Mouse (Mus musculus) heart, postnatal 0 days (tissue): ENCODE results near the gene Dynll2. TPM values are rescaled to one million over a fixed set of nuclear protein-coding genes. Genes with fewer than 3 reads are reported as not detected.

Source experiments
- ATAC-seq: fragments of 200-750 bp; cut with Nextera tagmentation; 2 replicates; pipeline ENCODE4 v1.8.0; 2017; ENCODE audit warnings: low read depth, moderate number of reproducible peaks, moderate library complexity; ENCODE audit not compliant: insufficient read depth
- DNase-seq: peaks from one replicate; pipeline ENCODE4 v3.0.0-alpha.2; 2016; ENCODE audit warnings: low spot score
- H3K27ac ChIP-seq: fragments of 300-500 bp; sonication (generic); 2 replicates; pipeline ENCODE4 v1.5.1; 2014; ENCODE audit warnings: low read depth, mild to moderate bottlenecking
- H3K27me3 ChIP-seq: fragments of 300-500 bp; sonication (generic); 2 replicates; pipeline ENCODE4 v1.6.1; 2014; ENCODE audit warnings: low read length, mixed read lengths; ENCODE audit not compliant: control insufficient read depth, insufficient read depth
- H3K36me3 ChIP-seq: fragments of 300-500 bp; sonication (generic); replicated peaks from 2 replicates; pipeline ENCODE4 v1.6.1; 2014; ENCODE audit warnings: low read length, mixed read lengths; ENCODE audit not compliant: control insufficient read depth, insufficient read depth
- H3K4me1 ChIP-seq: fragments of 300-500 bp; sonication (generic); 2 replicates; pipeline ENCODE4 v1.6.1; 2014; ENCODE audit warnings: antibody characterized with exemption; ENCODE audit not compliant: control insufficient read depth, insufficient read depth
- H3K4me2 ChIP-seq: fragments of 300-500 bp; sonication (generic); 2 replicates; pipeline ENCODE4 v1.6.1; 2014; ENCODE audit warnings: low read depth, mild to moderate bottlenecking, low read length, moderate library complexity
- H3K4me3 ChIP-seq: fragments of 300-500 bp; sonication (generic); 2 replicates; pipeline ENCODE4 v1.5.1; 2014; ENCODE audit warnings: low read depth, low read length
- H3K9ac ChIP-seq: fragments of 300-500 bp; sonication (generic); replicated peaks from 2 replicates; pipeline ENCODE4 v1.6.1; 2014; ENCODE audit warnings: low read depth, low read length, mixed read lengths
- H3K9me3 ChIP-seq: fragments of 300-500 bp; sonication (generic); replicated peaks from 2 replicates; pipeline ENCODE4 v1.6.1; 2016; ENCODE audit warnings: low read length; ENCODE audit not compliant: control insufficient read depth
- CTCF ChIP-seq: IDR thresholded peaks from 2 replicates; pipeline ENCODE4 v1.5.1; 2016; ENCODE audit warnings: antibody characterized with exemption, control low read depth, low read depth
- EP300 ChIP-seq: IDR thresholded peaks from 2 replicates; pipeline ENCODE4 v1.6.1; 2016; ENCODE audit warnings: antibody characterized with exemption, low read depth
- WGBS: fragments of 180-500 bp; shearing (Covaris S2); extraction: QIAGEN DNeasy Blood & Tissue Kit; methylation state at CpG from one replicate; pipeline ENCODE4 v1.1.7; 2014; 5-methylcytosine and 5-hydroxymethylcytosine counted together
- polyA plus RNA-seq: library from polyadenylated mRNA; unstranded; fragments of >200 nt; fragmentation: Nextera tagmentation; extraction: Ambion mirVana; gene quantifications from 2 replicates; pipeline ENCODE4 v1.2.1, GENCODE M21; 2015
- total RNA-seq: library from RNA; depleted of rRNA; stranded (reverse); fragments of >200 nt; gene quantifications from 2 replicates; pipeline ENCODE4 v1.2.3, GENCODE M21; 2014; ENCODE audit warnings: low replicate concordance; rRNA removed

The Dynll2 gene
- total and polyA plus RNA-seq, 2 experiments from 2014 or later: 20.7 to 32.9 TPM

DNA sequence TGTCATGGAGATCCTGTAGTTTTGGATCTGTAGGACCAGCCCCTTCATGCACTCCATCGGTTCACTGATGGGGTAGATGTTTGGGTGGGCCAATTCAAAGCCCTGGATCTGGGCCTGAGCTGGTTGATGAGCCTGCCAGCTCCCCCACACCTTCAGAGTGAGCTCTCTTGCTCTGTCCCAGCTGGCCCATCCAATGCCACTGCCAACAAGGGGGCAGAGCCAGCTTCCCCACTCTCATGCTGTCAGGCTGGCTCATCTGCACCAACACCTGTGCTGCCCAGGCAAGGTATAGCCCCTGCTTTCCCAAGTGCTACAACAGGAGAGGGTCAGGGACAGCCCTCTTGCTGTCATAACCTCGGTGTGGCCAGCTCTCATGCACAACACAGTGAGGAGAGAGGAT lies 53.6 kb downstream of the Dynll2 start:
- TF ChIP-seq EP300: no peak
- no peak for TF ChIP-seq CTCF
- Histone ChIP-seq H3K36me3 (no peaks in the 10 kb centered on the region), H3K27ac (no peak overlapping the region), H3K4me2 (no peak overlapping the region), H3K4me1 (no peaks in the 10 kb centered on the region), H3K27me3 (no peaks in the 10 kb centered on the region), H3K4me3 (no peak overlapping the region), H3K9me3 (peaks cover 4% of the 10 kb centered on the region; the same call in 1 of the 2 replicates), H3K9ac (no peak overlapping the region)
- 55% methylated on average over 2 of the region's 2 CpGs for WGBS
- DNase-seq (no peak), ATAC-seq (no peak)

DNA sequence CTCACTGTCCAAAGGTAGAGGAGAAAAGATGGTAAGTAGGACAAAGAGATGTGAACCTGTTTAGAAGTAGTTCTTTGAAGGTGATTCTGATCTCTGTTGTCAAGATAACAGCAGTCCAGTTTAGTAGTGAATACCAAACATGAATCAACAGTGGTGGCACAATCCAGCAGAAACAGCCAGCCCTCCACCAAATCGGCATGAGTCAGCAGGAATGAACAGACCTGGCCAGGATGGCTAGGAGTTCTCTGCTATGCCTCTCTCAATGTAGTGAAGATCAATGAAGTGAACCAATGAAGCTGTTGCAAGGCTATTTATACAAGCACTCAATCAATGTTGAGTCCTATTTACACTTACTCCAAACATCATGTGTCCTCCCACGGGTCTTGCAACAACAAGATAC lies 57.0 kb downstream of the Dynll2 start:
- Histone ChIP-seq H3K27me3 (no peaks in the 10 kb centered on the region), H3K4me2 (no peak overlapping the region), H3K36me3 (no peaks in the 10 kb centered on the region), H3K4me3 (no peak overlapping the region), H3K9me3 (peaks cover 4% of the 10 kb centered on the region; the same call in 1 of the 2 replicates), H3K4me1 (no peaks in the 10 kb centered on the region), H3K9ac (no peak overlapping the region), H3K27ac (no peak overlapping the region)
- TF ChIP-seq EP300 (no peak), CTCF (no peak)
- DNase-seq (no peak), ATAC-seq (no peak)
- 75% methylated on average over 2 of the region's 2 CpGs for WGBS

Other genes starting within 250 kb of the Dynll2 start
- 50.3 and 73.7 TPM in 2 replicates for gene Supt4a, start 250.0 kb downstream of the Dynll2 start, total RNA-seq
- gene Supt4a, start 250.0 kb downstream of the Dynll2 start, polyA plus RNA-seq: 101 and 104 TPM in 2 replicates
- gene Tspoap1, start 227.0 kb downstream of the Dynll2 start, total RNA-seq: 1.6 TPM in 1 of 2 replicates, not detected in the other
- 0.12 TPM in 1 of 2 replicates, not detected in the other for gene Tspoap1, start 227.0 kb downstream of the Dynll2 start, polyA plus RNA-seq
- gene Mpo, start 194.0 kb downstream of the Dynll2 start, total RNA-seq: 0.46 and 2.6 TPM in 2 replicates
- 0.26 and 0.36 TPM in 2 replicates for gene Mpo, start 194.0 kb downstream of the Dynll2 start, polyA plus RNA-seq
- gene Lpo, start 159.2 kb downstream of the Dynll2 start, total RNA-seq: 0.19 TPM in 1 of 2 replicates, not detected in the other
- gene Lpo, start 159.2 kb downstream of the Dynll2 start, polyA plus RNA-seq: not detected in 2 replicates
- gene Mks1, start 134.3 kb downstream of the Dynll2 start, total RNA-seq: 4.4 and 4.8 TPM in 2 replicates
- gene Mks1, start 134.3 kb downstream of the Dynll2 start, polyA plus RNA-seq: 4.5 and 6.0 TPM in 2 replicates
- gene Epx, start 112.0 kb downstream of the Dynll2 start, total RNA-seq: not detected in 2 replicates
- 0.22 and 0.25 TPM in 2 replicates for gene Epx, start 112.0 kb downstream of the Dynll2 start, polyA plus RNA-seq
- not detected in 2 replicates for gene Olfr462, start 95.3 kb downstream of the Dynll2 start, total RNA-seq
- gene Olfr462, start 95.3 kb downstream of the Dynll2 start, polyA plus RNA-seq: not detected in 2 replicates
- not detected in 2 replicates for gene Olfr463, start 90.1 kb downstream of the Dynll2 start, total RNA-seq
- gene Olfr463, start 90.1 kb downstream of the Dynll2 start, polyA plus RNA-seq: not detected in 2 replicates
- gene Olfr464, start 66.6 kb downstream of the Dynll2 start, total RNA-seq: not detected in 2 replicates
- not detected in 2 replicates for gene Olfr464, start 66.6 kb downstream of the Dynll2 start, polyA plus RNA-seq
- gene Srsf1, start 59.8 kb upstream of the Dynll2 start, total RNA-seq: 195 and 223 TPM in 2 replicates
- 82.2 and 83.5 TPM in 2 replicates for gene Srsf1, start 59.8 kb upstream of the Dynll2 start, polyA plus RNA-seq
- gene Vezf1, start 80.7 kb upstream of the Dynll2 start, total RNA-seq: 31.9 and 35.5 TPM in 2 replicates
- 17.6 and 18.2 TPM in 2 replicates for gene Vezf1, start 80.7 kb upstream of the Dynll2 start, polyA plus RNA-seq
- 15.1 and 19.2 TPM in 2 replicates for gene Cuedc1, start 110.5 kb upstream of the Dynll2 start, total RNA-seq
- 17.0 and 17.5 TPM in 2 replicates for gene Cuedc1, start 110.5 kb upstream of the Dynll2 start, polyA plus RNA-seq
- 77.6 and 240 TPM in 2 replicates for gene Mrps23, start 216.9 kb upstream of the Dynll2 start, total RNA-seq
- 156 TPM in 2 replicates for gene Mrps23, start 216.9 kb upstream of the Dynll2 start, polyA plus RNA-seq